Mouse (Mus musculus) embryonic fibroblast, embryonic 13.5 days (primary cell): ENCODE measurements around the gene Iqcf6. TPM values are rescaled to one million over a fixed set of nuclear protein-coding genes. Genes with fewer than 3 reads are reported as not detected.

ENCODE experiments used
- H3K27ac ChIP-seq: 2 replicates; pipeline ENCODE4 v1.5.1; 2012; ENCODE audit warnings: low read length, control low read depth, inconsistent platforms; ENCODE audit not compliant: insufficient read depth
- H3K4me1 ChIP-seq: 2 replicates; pipeline ENCODE4 v1.6.1; 2011; ENCODE audit warnings: low read length; ENCODE audit not compliant: control insufficient read depth, insufficient read depth
- H3K4me3 ChIP-seq: 2 replicates; pipeline ENCODE4 v1.5.1; 2011; ENCODE audit warnings: mild to moderate bottlenecking, control low read depth, low read length; ENCODE audit not compliant: insufficient read depth
- CTCF ChIP-seq: IDR thresholded peaks from 2 replicates; pipeline ENCODE4 v1.5.1; 2011; ENCODE audit warnings: mild to moderate bottlenecking, control low read depth, low read length, moderate library complexity, borderline replicate concordance; ENCODE audit not compliant: insufficient read depth
- POLR2A ChIP-seq: IDR thresholded peaks from 2 replicates; pipeline ENCODE4 v1.6.1; 2011; ENCODE audit warnings: low read depth, mild to moderate bottlenecking, control low read depth, low read length, moderate library complexity
- polyA plus RNA-seq: library from polyadenylated mRNA; stranded (reverse); fragments of >200 nt; gene quantifications from 2 replicates; pipeline ENCODE4 v1.2.4, GENCODE M21; 2011; ENCODE audit warnings: low read depth; ENCODE audit not compliant: missing spikeins, insufficient read length

Iqcf6 gene
- polyA plus RNA-seq, 1 experiment, result not detected

DNA sequence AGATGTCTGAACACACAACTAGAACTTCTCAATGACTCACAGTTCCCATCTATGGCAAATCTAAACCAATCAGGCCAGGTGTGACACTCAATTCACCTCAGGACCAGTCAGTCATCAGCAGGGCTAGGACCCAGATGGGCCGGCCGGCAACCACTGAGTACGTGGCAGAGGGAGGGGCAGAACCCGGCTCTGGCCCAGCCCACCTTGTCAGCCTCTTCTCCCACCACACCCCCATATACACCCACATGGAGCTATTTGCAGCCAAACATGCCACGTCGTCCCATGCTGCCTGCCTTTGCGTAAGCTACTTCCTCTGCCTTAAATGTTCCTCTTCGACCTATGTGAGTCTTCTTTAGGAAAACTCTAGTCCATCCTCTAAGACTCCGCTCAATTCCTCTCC is 49.6 kb downstream of the Iqcf6 start:
- no peak for TF ChIP-seq POLR2A
- no peak for TF ChIP-seq CTCF
- Histone ChIP-seq H3K4me1 (no peaks in the 10 kb centered on the region; the same call in 1 of the 2 replicates), H3K27ac (no peak overlapping the region), H3K4me3 (no peak overlapping the region)

- no peaks in the 10 kb centered on the region; the same call in 1 of the 2 replicates for H3K4me1 ChIP-seq
- TF ChIP-seq CTCF (no peak), POLR2A (no peak)
- H3K27ac ChIP-seq, result no peak overlapping the region
- H3K4me3 ChIP-seq, result no peak overlapping the region
Observed at GRCm38 (mm10) chr9:106676571-106676970, 50.2 kb downstream of the Iqcf6 start.

Other genes starting within 250 kb of the Iqcf6 start
- gene Rpl29, start 197.1 kb upstream of the Iqcf6 start, polyA plus RNA-seq, result 346 and 369 TPM in 2 replicates
- gene Acy1, start 188.3 kb upstream of the Iqcf6 start, polyA plus RNA-seq, result 14.9 and 16.0 TPM in 2 replicates
- gene Abhd14b, start 179.1 kb upstream of the Iqcf6 start, polyA plus RNA-seq, result 16.4 and 16.8 TPM in 2 replicates
- 29.7 and 31.3 TPM in 2 replicates for gene Abhd14a, start 178.9 kb upstream of the Iqcf6 start, polyA plus RNA-seq
- 115 and 119 TPM in 2 replicates for gene Pcbp4, start 173.3 kb upstream of the Iqcf6 start, polyA plus RNA-seq
- not detected in 2 replicates for gene Gpr62, start 160.6 kb upstream of the Iqcf6 start, polyA plus RNA-seq
- gene Rrp9, start 150.6 kb upstream of the Iqcf6 start, polyA plus RNA-seq, result 28.0 and 34.8 TPM in 2 replicates
- 99.0 and 131 TPM in 2 replicates for gene Parp3, start 149.6 kb upstream of the Iqcf6 start, polyA plus RNA-seq
- gene Iqcf1, start 126.6 kb upstream of the Iqcf6 start, polyA plus RNA-seq, result not detected in 2 replicates
- not detected in 2 replicates for gene Iqcf5, start 112.0 kb upstream of the Iqcf6 start, polyA plus RNA-seq
- gene Iqcf3, start 65.0 kb upstream of the Iqcf6 start, polyA plus RNA-seq, result not detected in 2 replicates
- gene Iqcf4, start 55.6 kb upstream of the Iqcf6 start, polyA plus RNA-seq, result not detected in 2 replicates
- gene Grm2, start 29.5 kb downstream of the Iqcf6 start, polyA plus RNA-seq, result not detected in 2 replicates
- 85.2 and 90.1 TPM in 2 replicates for gene Tex264, start 59.3 kb downstream of the Iqcf6 start, polyA plus RNA-seq
- gene Rad54l2, start 162.6 kb downstream of the Iqcf6 start, polyA plus RNA-seq, result 17.7 and 18.5 TPM in 2 replicates
- gene Dcaf1, start 195.3 kb downstream of the Iqcf6 start, polyA plus RNA-seq, result 25.4 and 28.9 TPM in 2 replicates